Mouse (Mus musculus): ENCODE measurements around the gene 4930558K02Rik.

GRCm38 (mm10) chr1:161912940-161913647 lies 66.3 kb downstream of the 4930558K02Rik start:
- TF ChIP-seq CTCF (IDR thresholded peaks at IDR 0.05; ENCODE audit: extremely low read depth, insufficient read length, insufficient replicate concordance, low read depth, low read length): no peak
- TF ChIP-seq POLR2A (IDR thresholded peaks at IDR 0.05; ENCODE audit: low read depth, low read length): no peak

All from small intestine, adult 2 months (tissue).